Comparison of ENCODE assay signal across 8 mouse cellular contexts in the genomic region with DNA sequence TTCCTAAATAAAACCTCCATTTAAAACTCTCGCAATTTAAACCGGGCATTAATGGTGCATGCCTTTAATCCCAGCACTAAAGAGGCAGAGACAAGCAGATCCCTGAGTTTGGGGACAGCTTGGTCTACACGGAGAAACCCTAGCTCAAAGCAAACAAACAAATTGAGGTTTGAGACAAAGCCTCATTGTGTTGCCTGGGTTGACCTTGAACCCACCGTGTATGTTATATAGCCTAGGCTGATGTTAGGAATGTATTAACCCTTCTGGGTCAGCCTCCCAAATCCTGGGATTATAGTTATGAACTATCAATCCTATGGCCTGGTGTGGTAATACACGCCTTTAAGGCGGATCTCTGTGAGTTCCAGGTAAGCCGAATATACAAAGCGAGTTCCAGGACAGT. TPM values are rescaled to one million over a fixed set of nuclear protein-coding genes. Genes with fewer than 3 reads are reported as not detected.
DNase-seq lines count a peak whose midpoint lies in the region; ATAC-seq and TF ChIP-seq lines count a peak whose summit lies in the region.

No protein-coding gene starts in this region.

- 40% methylated on average over 8 of the region's 8 CpGs for WGBS in cerebellum, adult 2 months
- WGBS in thymus, adult 2 months = 46% methylated on average over 8 of the region's 8 CpGs
- WGBS in liver, embryonic 14.5 days (ENCODE audit: insufficient replicate concordance) = 28% methylated on average over 8 of the region's 8 CpGs

- H3K9ac ChIP-seq in liver, embryonic 14.5 days (replicated peaks) = peak overlapping the region; percentile 68

- H3K36me3 ChIP-seq in thymus, adult 2 months (ENCODE audit: control insufficient read depth, insufficient read depth, low read length) = no peaks in the 10 kb centered on the region
- peaks cover 7% of the 10 kb centered on the region for H3K36me3 ChIP-seq in liver, embryonic 14.5 days (replicated peaks; ENCODE audit: control insufficient read depth, insufficient read depth, low read depth)

- TF ChIP-seq POLR2A in cerebellum, adult 2 months (IDR thresholded peaks at IDR 0.05; ENCODE audit: borderline replicate concordance, insufficient read depth, low read length) = no peak
- no peak for TF ChIP-seq POLR2A in thymus, adult 2 months (IDR thresholded peaks at IDR 0.05; ENCODE audit: control insufficient read depth, extremely low read depth, insufficient read depth, low read length, poor library complexity)

- ATAC-seq in liver, embryonic 14.5 days (ENCODE audit: insufficient read depth) = no peak; the same call in 1 of the 2 replicates
- no peak for ATAC-seq in inflammation-experienced regulatory T-cells, adult 6 months

- no peak overlapping the region for H3K27ac ChIP-seq in cerebellum, adult 2 months (ENCODE audit: insufficient read depth, low read length)
- no peak overlapping the region for H3K27ac ChIP-seq in thymus, adult 2 months (ENCODE audit: control insufficient read depth, insufficient read depth, low read length)
- H3K27ac ChIP-seq in liver, embryonic 14.5 days = peak overlapping the region; percentile 50

- no peak for TF ChIP-seq EP300 in liver, embryonic 14.5 days (IDR thresholded peaks at IDR 0.05; ENCODE audit: low read depth)

- no peak for TF ChIP-seq CTCF in cerebellum, adult 2 months (IDR thresholded peaks at IDR 0.05; ENCODE audit: borderline replicate concordance, insufficient read depth, low read depth, low read length)
- no peak for TF ChIP-seq CTCF in thymus, adult 2 months (IDR thresholded peaks at IDR 0.05; ENCODE audit: borderline replicate concordance, control insufficient read depth, extremely low read depth, insufficient read depth, low read length, poor library complexity)
- TF ChIP-seq CTCF in liver, embryonic 14.5 days (IDR thresholded peaks at IDR 0.05; ENCODE audit: low read depth) = no peak

- no peaks in the 10 kb centered on the region for H3K9me3 ChIP-seq in liver, embryonic 14.5 days (ENCODE audit: control insufficient read depth, low read length)

- H3K4me3 ChIP-seq in cerebellum, adult 2 months (replicated peaks; ENCODE audit: insufficient read depth, low read depth, low read length) = no peak overlapping the region
- H3K4me3 ChIP-seq in thymus, adult 2 months (ENCODE audit: control insufficient read depth, insufficient read depth, low read length) = no peak overlapping the region
- H3K4me3 ChIP-seq in liver, embryonic 14.5 days (ENCODE audit: insufficient read depth in 1 of 2, low read depth in 2 of 2, low read length in 2 of 2) = peak overlapping the region; percentile 79 to 96

- H3K4me1 ChIP-seq in cerebellum, adult 2 months (ENCODE audit: control insufficient read depth, insufficient read depth, low read length) = no peaks in the 10 kb centered on the region
- peaks cover 3% of the 10 kb centered on the region; the same call in 1 of the 2 replicates for H3K4me1 ChIP-seq in thymus, adult 2 months (replicated peaks; ENCODE audit: control insufficient read depth, insufficient read depth, low read length)
- peaks cover 12 to 14% of the 10 kb centered on the region in 2 experiments for H3K4me1 ChIP-seq in liver, embryonic 14.5 days (replicated peaks; ENCODE audit: control insufficient read depth in 2 of 2, insufficient read depth in 2 of 2, low read length in 1 of 2)

- no peaks in the 10 kb centered on the region for H3K27me3 ChIP-seq in cerebellum, adult 2 months (ENCODE audit: control insufficient read depth, insufficient read depth, low read length)
- H3K27me3 ChIP-seq in thymus, adult 2 months (ENCODE audit: control insufficient read depth, insufficient read depth, low read length) = no peaks in the 10 kb centered on the region
- H3K27me3 ChIP-seq in liver, embryonic 14.5 days (ENCODE audit: control insufficient read depth, insufficient read depth, low read length) = no peaks in the 10 kb centered on the region

- H3K4me2 ChIP-seq in liver, embryonic 14.5 days (ENCODE audit: low read depth) = peak overlapping the region; percentile 82

- peak; percentile 39 for DNase-seq in cerebellum, adult 9-11 months
- DNase-seq in cerebellum, adult 2 months = no peak
- peak; percentile 9 for DNase-seq in thymus, adult 2 months
- DNase-seq in thymus, postnatal 4 days = no peak
- DNase-seq in liver, embryonic 14.5 days (ENCODE audit: low read depth in 3 of 3, low spot score in 3 of 3) = no peak
- DNase-seq in adrenal gland, postnatal 10 days = no peak
- no peak for DNase-seq in right cerebral cortex, postnatal 25 days

RNA-seq across cellular contexts. Expression of gene Tra2b, which starts 0.6 kb away (rescaled TPM):
- polyA plus RNA-seq in cerebellum, adult 2 months (2012; rRNA removed) = 79.5 and 84.9 TPM in 2 replicates
- polyA plus RNA-seq in thymus, adult 2 months (2012; rRNA removed) = 67.9 and 70.4 TPM in 2 replicates
- polyA plus RNA-seq in liver, embryonic 14.5 days (2012; rRNA removed) = 47.8 and 69.7 TPM in 2 replicates
- polyA plus RNA-seq in liver, embryonic 14.5 days (2014; fragmentation: Nextera tagmentation; extraction: Ambion mirVana) = 140 and 145 TPM in 2 replicates
- total RNA-seq in adrenal gland, postnatal 10 days (2021) = 100 to 1,000 TPM; 107 to 109 TPM
- 100 to 1,000 TPM; 282 to 459 (median 451) TPM for polyA plus RNA-seq in inflammation-experienced regulatory T-cells, adult 6 months (2017; shearing (Covaris generic))

Comparison
In these comparisons a context has a peak if more than half of its experiments do, and no peak if none do; other contexts are left out.
1. DNase-seq: peak in cerebellum, adult 9-11 months (single experiment) and thymus, adult 2 months (single experiment); none in cerebellum, adult 2 months (0 of 2), thymus, postnatal 4 days (single experiment), liver, embryonic 14.5 days (0 of 3), adrenal gland, postnatal 10 days (single experiment) and right cerebral cortex, postnatal 25 days (single experiment).
2. H3K4me3 ChIP-seq: peak in liver, embryonic 14.5 days (2 of 2); none in cerebellum, adult 2 months (single experiment) and thymus, adult 2 months (single experiment).